Mouse (Mus musculus) activated CD4-positive, CD25-positive, alpha-beta regulatory T cell, adult 4 months (primary cell): Measurements from ENCODE around the gene Gphn. TPM values are rescaled to one million over a fixed set of nuclear protein-coding genes. Genes with fewer than 3 reads are reported as not detected.

Source experiments
- polyA plus RNA-seq, 2 experiments: library from polyadenylated mRNA; unstranded; fragments of 100-300 nt; shearing (Covaris generic); gene quantifications; one replicate each; pipeline ENCODE4 v1.2.1; 2017

Gphn gene
- polyA plus RNA-seq, 2 experiments from 2014 or later: 10.7 to 10.9 TPM

Other genes starting within 250 kb of the Gphn start
- gene Gm6657, start 32.1 kb upstream of the Gphn start, polyA plus RNA-seq: not detected